Mouse (Mus musculus) adrenal gland, postnatal 4 days (tissue): ENCODE measurements around the gene Cfap97. TPM values are rescaled to one million over a fixed set of nuclear protein-coding genes. Genes with fewer than 3 reads are reported as not detected.

Experiments
- DNase-seq, 2 experiments: peaks; one replicate each; pipeline ENCODE4 v3.0.0; 2021 to 2022; ENCODE audit warnings: low spot score in 2 of 2, mixed read lengths in 2 of 2
- total RNA-seq, 2 experiments: library from RNA; stranded (reverse); gene quantifications; 2 replicates each; pipeline ENCODE4 v1.2.3; 2021

Cfap97 gene
- total RNA-seq, 2 experiments from 2014 or later: 24.4 to 26.8 TPM

GRCm38 (mm10) chr8:46152064-46153031, 777 bp downstream of the Cfap97 start, which contains the start of gene Snx25:
Gene Snx25 (minus strand): TSS chr8:46152159.
- peak; percentile 68 to 71 for DNase-seq

- DNase-seq: no peak
Measured at GRCm38 (mm10) chr8:46153042-46153441, 1.5 kb downstream of the Cfap97 start.

- DNase-seq: peak; percentile 93 to 94
Measured at GRCm38 (mm10) chr8:46162953-46163869, 11.6 kb downstream of the Cfap97 start.

GRCm38 (mm10) chr8:46163870-46164190, 12.3 kb downstream of the Cfap97 start:
- DNase-seq: no peak

GRCm38 (mm10) chr8:46173651-46174050, 22.1 kb downstream of the Cfap97 start:
- no peak for DNase-seq

GRCm38 (mm10) chr8:46180136-46180535, 28.6 kb downstream of the Cfap97 start:
- no peak for DNase-seq

- no peak for DNase-seq
Measured at GRCm38 (mm10) chr8:46185361-46185760, 33.8 kb downstream of the Cfap97 start.

GRCm38 (mm10) chr8:46193100-46193499, 41.5 kb downstream of the Cfap97 start:
- no peak for DNase-seq

- no peak for DNase-seq
Measured at GRCm38 (mm10) chr8:46196877-46197276, 45.3 kb downstream of the Cfap97 start.

GRCm38 (mm10) chr8:46197673-46198072, 46.1 kb downstream of the Cfap97 start:
- DNase-seq: no peak

GRCm38 (mm10) chr8:46202350-46202749, 50.8 kb downstream of the Cfap97 start:
- no peak for DNase-seq

- DNase-seq: no peak
Measured at GRCm38 (mm10) chr8:46204301-46204700, 52.7 kb downstream of the Cfap97 start.

- DNase-seq: no peak
Measured at GRCm38 (mm10) chr8:46204974-46205640, 53.5 kb downstream of the Cfap97 start.

- no peak for DNase-seq
Measured at GRCm38 (mm10) chr8:46206107-46206506, 54.5 kb downstream of the Cfap97 start.

- no peak for DNase-seq
Measured at GRCm38 (mm10) chr8:46208354-46208753, 56.8 kb downstream of the Cfap97 start.

GRCm38 (mm10) chr8:46209057-46209456, 57.5 kb downstream of the Cfap97 start:
- DNase-seq: no peak

GRCm38 (mm10) chr8:46210404-46211315, 59.1 kb downstream of the Cfap97 start, which contains the start of gene Slc25a4:
Gene Slc25a4 (minus strand): TSS chr8:46211284.
- peak; percentile 98 to 99 for DNase-seq

- DNase-seq: no peak
Measured at GRCm38 (mm10) chr8:46211611-46212071, 60.1 kb downstream of the Cfap97 start.

- DNase-seq: no peak
Measured at GRCm38 (mm10) chr8:46212194-46212593, 60.6 kb downstream of the Cfap97 start.

- DNase-seq: no peak
Measured at GRCm38 (mm10) chr8:46213971-46214480, 62.5 kb downstream of the Cfap97 start.
